Mouse (Mus musculus): ENCODE measurements around the gene C8g.

- TF ChIP-seq POLR2A (IDR thresholded peaks at IDR 0.05; ENCODE audit: borderline replicate concordance, insufficient read depth, low read length) (no peak), CTCF (IDR thresholded peaks at IDR 0.05; ENCODE audit: borderline replicate concordance, insufficient read depth, low read depth, low read length) (no peak)
These were observed 40.3 kb upstream of the C8g start for GRCm38 (mm10) chr2:25541644-25542367.
